28 mouse cellular contexts compared by ENCODE assay signal in the genomic region with DNA sequence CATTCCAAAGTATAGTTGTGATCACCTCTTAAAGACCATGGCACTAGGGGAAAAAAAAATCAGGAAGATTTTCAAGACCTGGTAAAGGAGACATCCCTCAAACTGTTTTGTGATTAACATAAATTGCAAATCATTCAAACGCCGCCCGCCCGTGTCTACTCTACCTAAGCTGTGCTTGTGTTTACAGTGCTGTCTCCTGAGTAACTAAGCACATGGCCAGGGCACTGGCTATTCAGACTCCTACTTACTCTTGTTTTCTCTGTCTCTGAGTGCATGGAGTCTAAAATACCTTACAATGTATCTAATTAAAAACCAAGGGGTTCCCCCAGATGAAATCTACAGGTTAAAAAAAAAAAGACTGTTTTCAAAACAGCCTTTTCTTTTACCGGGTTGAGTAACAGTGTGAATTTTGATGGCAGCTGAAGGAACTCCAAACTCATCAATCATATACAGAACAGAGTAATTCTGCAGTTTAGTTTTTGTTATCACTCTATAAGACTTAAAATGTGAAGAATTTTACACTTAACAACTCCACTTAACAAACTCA. TPM values are rescaled to one million over a fixed set of nuclear protein-coding genes. Genes with fewer than 3 reads are reported as not detected.
DNase-seq lines count a peak whose midpoint lies in the region; ATAC-seq and TF ChIP-seq lines count a peak whose summit lies in the region.
"Had no signal": no experiment of that assay in that cellular context is flagged by ENCODE, and none has a peak within 500 bp of the region (broad histone marks: within the 10 kb centered on the region; RNA-seq: fewer than 3 reads in every experiment).

No protein-coding gene starts in this region.

- no peak overlapping the region for H3K27ac ChIP-seq in liver, embryonic 13.5 days
- no peak overlapping the region for H3K27ac ChIP-seq in liver, embryonic 12.5 days
- H3K27ac ChIP-seq in MEL (ENCODE audit: control insufficient read depth, low read depth, low read length), result peak overlapping the region; percentile 59
- H3K27ac ChIP-seq in liver, embryonic 16.5 days (ENCODE audit: low read length), result no peak overlapping the region
- H3K27ac ChIP-seq: embryonic facial prominence, embryonic 12.5 days; forebrain, embryonic 15.5 days; heart, adult 2 months; heart, embryonic 13.5 days; hindbrain, embryonic 15.5 days; midbrain, embryonic 13.5 days; stomach, embryonic 15.5 days had no signal

- H3K4me3 ChIP-seq in liver, embryonic 13.5 days (replicated peaks), result no peak overlapping the region
- no peak overlapping the region for H3K4me3 ChIP-seq in liver, embryonic 12.5 days
- H3K4me3 ChIP-seq in MEL (ENCODE audit: control insufficient read depth in 1 of 2, insufficient read depth in 1 of 2, low read depth in 2 of 2, low read length in 2 of 2), result peak overlapping the region; percentile 17 to 71; a peak in 2 of 4 replicates
- H3K4me3 ChIP-seq in liver, embryonic 16.5 days (ENCODE audit: low read depth, low read length), result no peak overlapping the region
- H3K4me3 ChIP-seq: embryonic facial prominence, embryonic 12.5 days; forebrain, embryonic 15.5 days; heart, adult 2 months; heart, embryonic 13.5 days; hindbrain, embryonic 15.5 days; midbrain, embryonic 13.5 days; stomach, embryonic 15.5 days had no signal

- H3K79me2 ChIP-seq in MEL (ENCODE audit: control insufficient read depth, insufficient read depth, low read length, poor library complexity), result peaks cover 75% of the 10 kb centered on the region

- no peak for ATAC-seq in liver, embryonic 13.5 days (ENCODE audit: low read depth)
- no peak for ATAC-seq in liver, embryonic 12.5 days
- no peak for ATAC-seq in liver, embryonic 16.5 days (ENCODE audit: low read depth)
- ATAC-seq: forebrain, embryonic 15.5 days; midbrain, embryonic 13.5 days; Patski had no signal

- H3K4me1 ChIP-seq in liver, embryonic 13.5 days (replicated peaks), result peaks cover 53% of the 10 kb centered on the region
- peaks cover 57% of the 10 kb centered on the region for H3K4me1 ChIP-seq in liver, embryonic 12.5 days
- peaks cover 27 to 39% of the 10 kb centered on the region in 2 experiments for H3K4me1 ChIP-seq in MEL (ENCODE audit: control insufficient read depth in 1 of 2, insufficient read depth in 2 of 2, low read length in 2 of 2)
- peaks cover 34% of the 10 kb centered on the region for H3K4me1 ChIP-seq in liver, embryonic 16.5 days (ENCODE audit: control insufficient read depth, low read depth, low read length)

- H3K9ac ChIP-seq in liver, embryonic 13.5 days, result no peak overlapping the region
- H3K9ac ChIP-seq in liver, embryonic 12.5 days, result no peak overlapping the region
- peak overlapping the region; percentile 91 for H3K9ac ChIP-seq in MEL (ENCODE audit: control insufficient read depth, low read depth, low read length, poor library complexity, severe bottlenecking)
- H3K9ac ChIP-seq in liver, embryonic 16.5 days (ENCODE audit: low read depth, low read length), result no peak overlapping the region
- H3K9ac ChIP-seq: embryonic facial prominence, embryonic 12.5 days; forebrain, embryonic 15.5 days; heart, embryonic 13.5 days; hindbrain, embryonic 15.5 days; lung, embryonic 14.5 days; midbrain, embryonic 13.5 days; stomach, embryonic 15.5 days had no signal

- 25% methylated on average over 5 of the region's 5 CpGs for WGBS in liver, embryonic 13.5 days (ENCODE audit: insufficient replicate concordance)
- WGBS in liver, embryonic 12.5 days (ENCODE audit: insufficient replicate concordance), result 35% methylated on average over 5 of the region's 5 CpGs
- WGBS in liver, embryonic 16.5 days (ENCODE audit: insufficient replicate concordance), result 19% methylated on average over 5 of the region's 5 CpGs

- no peaks in the 10 kb centered on the region for H3K27me3 ChIP-seq in liver, embryonic 13.5 days
- peaks cover 14% of the 10 kb centered on the region; the same call in 1 of the 2 replicates for H3K27me3 ChIP-seq in liver, embryonic 12.5 days (replicated peaks)
- H3K27me3 ChIP-seq in MEL (ENCODE audit: control insufficient read depth in 1 of 2, insufficient read depth in 2 of 2, low read length in 2 of 2), result no peaks in the 10 kb centered on the region
- peaks cover 14% of the 10 kb centered on the region for H3K27me3 ChIP-seq in liver, embryonic 16.5 days (ENCODE audit: control insufficient read depth, insufficient read depth, low read depth, low read length)
- H3K27me3 ChIP-seq: stomach, embryonic 15.5 days had no signal

- peaks cover 12% of the 10 kb centered on the region for H3K36me3 ChIP-seq in liver, embryonic 13.5 days
- H3K36me3 ChIP-seq in liver, embryonic 12.5 days, result peaks cover 33% of the 10 kb centered on the region
- peaks cover 34 to 56% of the 10 kb centered on the region in 2 experiments for H3K36me3 ChIP-seq in MEL (ENCODE audit: control insufficient read depth in 1 of 2, insufficient read depth in 2 of 2, low read length in 2 of 2)
- H3K36me3 ChIP-seq in liver, embryonic 16.5 days (ENCODE audit: control insufficient read depth, insufficient read depth), result no peaks in the 10 kb centered on the region
- H3K36me3 ChIP-seq: forebrain, embryonic 15.5 days; hindbrain, embryonic 15.5 days; stomach, embryonic 15.5 days had no signal

- H3K4me2 ChIP-seq in liver, embryonic 13.5 days, result peak overlapping the region; percentile 21; the same call in 1 of the 2 replicates
- no peak overlapping the region; the same call in 1 of the 2 replicates for H3K4me2 ChIP-seq in liver, embryonic 12.5 days
- H3K4me2 ChIP-seq in liver, embryonic 16.5 days (ENCODE audit: low read depth, low read length), result peak overlapping the region; percentile 1; the same call in 1 of the 2 replicates
- H3K4me2 ChIP-seq: embryonic facial prominence, embryonic 12.5 days; heart, embryonic 13.5 days; hindbrain, embryonic 15.5 days; lung, embryonic 14.5 days; midbrain, embryonic 13.5 days had no signal

- TF ChIP-seq CTCF in MEL (IDR thresholded peaks at IDR 0.05 in 2 of 3, conservative IDR thresholded peaks at IDR 0.05 in 1 of 3; ENCODE audit: control insufficient read depth in 1 of 3, insufficient read depth in 1 of 3, low read depth in 2 of 3, low read length in 3 of 3, poor library complexity in 1 of 3, severe bottlenecking in 1 of 3), result no peak

- no peak for TF ChIP-seq RAD21 in MEL (IDR thresholded peaks at IDR 0.05; ENCODE audit: low read depth, low read length)

- no peaks in the 10 kb centered on the region for H3K9me3 ChIP-seq in liver, embryonic 13.5 days (replicated peaks)
- no peaks in the 10 kb centered on the region for H3K9me3 ChIP-seq in liver, embryonic 12.5 days (replicated peaks)
- H3K9me3 ChIP-seq in MEL (replicated peaks; ENCODE audit: insufficient read depth, low read length), result no peaks in the 10 kb centered on the region
- H3K9me3 ChIP-seq in liver, embryonic 16.5 days (replicated peaks; ENCODE audit: control insufficient read depth, low read length), result no peaks in the 10 kb centered on the region
- H3K9me3 ChIP-seq: embryonic facial prominence, embryonic 12.5 days; forebrain, embryonic 15.5 days; heart, embryonic 13.5 days; hindbrain, embryonic 15.5 days; midbrain, embryonic 13.5 days; stomach, embryonic 15.5 days had no signal

- no peak; a peak in 1 of 4 replicates for TF ChIP-seq POLR2A in MEL (IDR thresholded peaks at IDR 0.05; ENCODE audit: control insufficient read depth in 1 of 2, insufficient read depth in 1 of 2, low read depth in 1 of 2, low read length in 2 of 2, poor library complexity in 1 of 2)

- TF ChIP-seq EP300 in MEL (IDR thresholded peaks at IDR 0.05; ENCODE audit: low read depth in 1 of 2, low read length in 2 of 2), result no peak

- DNase-seq in liver, embryonic 13.5 days, result no peak
- DNase-seq in A20 (ENCODE audit: low read depth, low spot score), result peak; percentile 46
- peak; percentile 45 for DNase-seq in MEL (ENCODE audit: low read depth, low spot score)
- no peak for DNase-seq in retina, embryonic 14.5 days (ENCODE audit: low spot score)
- no peak for DNase-seq in MN1 (ENCODE audit: low spot score)
- DNase-seq: adrenal gland, postnatal 10 days; cerebellum, adult 11 months; cerebellum, adult 9-10 months; cerebellum, postnatal 36 days; gastrocnemius, postnatal 25 days; heart, adult 2 months; heart, postnatal 10 days; kidney, adult 18-20 months; kidney, postnatal 4 days; left cerebral cortex, postnatal 4 days; retina, postnatal 1 day; right cerebral cortex, postnatal 14 days; thymus, postnatal 25 days had no signal

TF ChIP-seq in MEL, 35 proteins besides CTCF, POLR2A, EP300 and RAD21:
- TF ChIP-seq TBP (IDR thresholded peaks at IDR 0.05; ENCODE audit: low read depth, low read length) (no peak), CHD2 (IDR thresholded peaks at IDR 0.05; ENCODE audit: low read length) (no peak), MAX (IDR thresholded peaks at IDR 0.05; ENCODE audit: low read length) (peak; percentile 42; the same call in 1 of the 2 replicates), GABPA (IDR thresholded peaks at IDR 0.05; ENCODE audit: low read depth, low read length) (no peak), MYB (IDR thresholded peaks at IDR 0.05; ENCODE audit: low read depth, low read length) (no peak), MXI1 (IDR thresholded peaks at IDR 0.05; ENCODE audit: low read depth, low read length) (peak; percentile 93), ZMIZ1 (IDR thresholded peaks at IDR 0.05; ENCODE audit: low read depth, low read length) (no peak), SIN3A (IDR thresholded peaks at IDR 0.05; ENCODE audit: low read length) (peak; percentile 50)
TF ChIP-seq in MEL: peak in this region for 3.

RNA-seq across cellular contexts. Expression of gene Myb, which starts 3.8 kb away (rescaled TPM):
- polyA plus RNA-seq in liver, embryonic 13.5 days (2015; fragmentation: Nextera tagmentation; extraction: Ambion mirVana), result 15.0 and 20.3 TPM in 2 replicates
- polyA plus RNA-seq in liver, embryonic 12.5 days (2016; fragmentation: Nextera tagmentation; extraction: Ambion mirVana), result 24.3 and 24.7 TPM in 2 replicates
- total RNA-seq in MEL (2012; rRNA removed), result 125 and 133 TPM in 2 replicates
- 100 to 1,000 TPM; 155 to 245 TPM for polyA plus RNA-seq in MEL (2012; ENCODE audit: insufficient read depth in 1 of 2, insufficient read length in 2 of 2, low read depth in 1 of 2, low replicate concordance in 2 of 2, missing spikeins in 1 of 2)
- 7.7 and 8.8 TPM in 2 replicates for polyA plus RNA-seq in liver, embryonic 16.5 days (2015; fragmentation: Nextera tagmentation; extraction: Ambion mirVana)
- total RNA-seq: heart, adult 2 months had no signal

Comparison
In these comparisons a context has a peak if more than half of its experiments do, and no peak if none do; other contexts are left out.
1. DNase-seq: peak in A20 (single experiment) and MEL (single experiment); none in liver, embryonic 13.5 days (single experiment), retina, embryonic 14.5 days (single experiment) and MN1 (single experiment).
2. H3K4me3 ChIP-seq: peak in MEL (2 of 2); none in liver, embryonic 13.5 days (single experiment), liver, embryonic 12.5 days (single experiment) and liver, embryonic 16.5 days (single experiment).